Mouse (Mus musculus): ENCODE measurements at regions not wholly inside any gene's neighbourhood (a gene's known extent, or its start where the extent isn't known, plus 50 kb on each side); places are given as distances from the start of the nearest gene placed in this dataset.

DNA sequence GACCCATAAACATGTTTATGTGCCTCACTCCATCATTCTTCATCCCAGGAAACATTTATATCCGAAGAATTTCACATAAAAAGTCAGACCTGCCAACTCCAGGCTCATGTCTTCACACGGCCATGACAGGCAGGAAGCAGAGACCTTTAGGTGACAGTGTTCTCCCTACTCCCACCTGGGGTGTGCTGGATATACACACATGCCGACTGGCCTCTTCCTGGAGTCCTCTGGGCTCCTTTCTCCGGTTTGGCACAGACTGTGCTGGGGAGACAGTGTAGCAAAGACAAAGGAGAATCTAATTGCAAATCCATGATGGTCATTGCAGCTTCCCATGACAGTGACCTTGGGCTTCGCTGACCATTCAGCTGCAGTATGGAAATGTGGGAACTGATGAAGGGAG lies 480.1 kb downstream of the Rnf144a start:
- no peak for DNase-seq
- intact Hi-C loops (cut with DNase I): no loop called here

DNA sequence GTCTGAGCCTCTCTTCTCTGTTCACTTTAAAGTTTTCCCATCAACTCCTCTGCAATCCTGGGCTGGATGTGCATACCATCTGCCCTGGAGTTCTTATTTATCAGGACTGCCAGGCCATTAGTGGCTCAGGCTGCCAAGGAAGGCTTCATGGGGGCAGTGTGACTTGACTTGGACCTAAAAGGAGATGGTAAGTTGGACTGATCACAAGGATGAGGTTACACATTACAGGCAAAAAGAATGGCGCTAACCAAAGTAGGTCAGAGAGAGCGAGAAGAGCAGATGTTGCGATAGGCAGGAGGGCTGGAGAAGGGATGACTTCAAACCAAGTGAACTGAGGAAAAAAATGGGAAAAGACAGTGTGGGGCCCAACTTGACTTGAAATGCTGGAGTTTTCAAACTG lies 480.5 kb downstream of the Rnf144a start:
- intact Hi-C loops (cut with DNase I): no loop called here
- no peak for DNase-seq

- intact Hi-C loops (cut with DNase I): no loop called here
- DNase-seq: no peak
These were observed 488.7 kb downstream of the Rnf144a start for GRCm38 (mm10) chr12:25926367-25926766.

DNA sequence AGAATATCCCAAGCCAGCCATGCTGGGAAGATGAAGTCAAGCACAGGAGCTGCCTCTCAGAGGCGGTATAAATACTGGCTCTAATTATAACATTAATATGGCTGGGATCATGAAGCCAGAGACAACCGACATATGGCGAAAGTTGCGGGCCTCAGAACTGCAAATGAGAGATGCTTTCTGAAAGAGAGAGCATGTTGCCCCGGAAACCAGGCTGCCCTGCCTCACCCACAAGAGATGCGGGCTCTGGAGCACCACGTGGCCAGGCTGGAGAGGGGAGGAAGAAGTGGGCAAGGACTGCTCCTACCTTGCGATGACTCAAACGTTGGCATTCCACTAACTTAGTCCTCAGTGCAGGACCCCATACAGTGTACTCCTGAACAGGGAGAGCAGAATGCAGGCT lies 490.5 kb downstream of the Rnf144a start:
- DNase-seq: no peak
- intact Hi-C loops (cut with DNase I): no loop called here

DNA sequence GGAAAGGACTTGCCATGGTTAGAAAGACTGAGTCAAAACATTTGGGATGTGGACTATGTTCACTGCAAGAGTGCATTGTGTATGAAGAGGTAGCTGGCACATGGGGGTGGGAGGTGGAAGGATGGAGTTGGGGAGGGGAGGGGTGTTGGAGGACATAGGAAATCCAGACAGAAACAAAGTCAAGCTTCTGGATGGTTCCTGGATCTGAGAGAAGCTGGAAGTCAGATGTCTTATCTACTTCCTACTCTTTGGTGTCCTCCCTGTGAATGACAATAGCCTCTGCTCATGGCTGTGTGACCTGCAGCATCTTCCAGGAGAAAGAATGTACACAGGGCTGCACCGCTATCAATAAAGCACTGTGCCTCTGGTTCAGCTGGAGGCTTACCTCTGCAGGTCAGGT lies 491.3 kb downstream of the Rnf144a start:
- DNase-seq: no peak
- intact Hi-C loops (cut with DNase I): no loop called here

DNA sequence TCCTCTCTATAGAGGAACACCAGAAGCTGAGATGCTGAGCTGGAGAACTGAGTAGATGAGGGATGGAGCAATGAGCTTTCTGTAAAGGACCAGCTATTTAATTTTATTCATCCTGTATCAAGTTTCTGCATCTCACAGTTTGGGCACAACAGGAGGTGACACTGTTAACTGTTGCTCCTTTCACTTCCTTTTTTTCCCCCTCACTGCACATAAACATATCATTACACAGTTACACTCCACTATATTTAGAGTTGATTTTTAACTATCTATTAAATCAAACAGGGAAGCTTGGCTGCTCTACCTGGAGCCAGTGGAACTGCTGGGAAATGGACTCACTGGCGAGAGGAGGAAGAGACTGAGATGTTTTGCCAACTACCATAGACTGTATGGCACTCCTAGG lies 509.4 kb downstream of the Rnf144a start:
- DNase-seq: no peak
- intact Hi-C loops (cut with DNase I): no loop called here

- DNase-seq: no peak
- intact Hi-C loops (cut with DNase I): no loop called here
These were observed 518.5 kb downstream of the Rnf144a start for GRCm38 (mm10) chr12:25896543-25896942.

DNA sequence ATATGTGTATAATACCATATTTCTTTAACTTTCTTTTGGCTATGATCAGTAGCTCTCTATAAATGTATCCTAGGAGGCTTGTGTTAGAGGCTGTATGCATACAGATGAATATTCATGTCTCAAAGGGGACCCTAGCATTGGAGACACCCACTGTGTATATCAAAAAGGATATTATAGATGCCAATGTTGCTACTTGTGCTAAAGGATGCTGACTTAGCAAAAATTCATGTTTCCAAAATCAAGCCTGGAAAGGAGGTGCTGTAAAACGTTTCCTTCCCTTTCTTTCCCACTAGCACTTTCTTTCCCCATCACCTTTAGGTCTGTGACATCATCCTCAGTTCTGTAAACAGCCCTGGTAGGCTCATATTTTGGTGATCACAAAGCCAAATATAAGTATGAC lies 519.4 kb downstream of the Rnf144a start:
- intact Hi-C loops (cut with DNase I): no loop called here
- no peak for DNase-seq

DNA sequence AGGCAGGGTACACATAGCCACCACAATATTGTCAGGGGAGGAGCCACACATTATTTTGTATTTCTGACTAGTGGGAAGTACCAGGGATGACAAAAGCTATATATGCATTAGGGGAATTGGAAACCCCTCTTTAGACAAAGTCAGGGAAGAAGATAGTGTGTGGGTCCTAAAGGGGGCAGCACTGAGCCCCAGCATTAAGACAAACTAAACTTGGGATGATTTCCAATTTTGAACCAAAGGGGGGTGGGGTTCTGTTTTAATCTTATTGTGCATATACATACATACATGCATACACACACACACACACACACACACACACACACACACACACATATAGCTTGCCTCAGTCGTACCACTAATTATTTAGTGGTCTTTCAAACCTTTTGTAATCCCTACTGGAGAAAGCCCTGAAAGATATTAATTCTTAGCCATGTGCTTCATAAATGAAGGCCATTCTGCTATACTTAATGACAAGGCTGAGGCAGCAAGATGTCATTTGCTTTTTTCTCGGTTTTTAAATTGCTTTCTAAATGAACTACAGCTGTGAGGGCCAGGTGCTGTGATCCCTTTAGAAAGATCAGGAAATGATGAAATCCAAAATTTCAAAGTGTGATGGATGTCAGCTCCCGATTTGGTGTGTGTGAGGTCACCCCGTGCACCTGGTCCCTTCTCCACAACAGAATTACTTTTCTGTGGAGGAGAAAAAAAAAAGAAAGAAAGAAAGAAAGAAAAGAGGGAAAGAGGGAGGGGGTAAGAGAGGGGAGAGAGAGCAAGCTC lies 523.5 kb downstream of the Rnf144a start:
- intact Hi-C loops (cut with DNase I): no loop called here

DNA sequence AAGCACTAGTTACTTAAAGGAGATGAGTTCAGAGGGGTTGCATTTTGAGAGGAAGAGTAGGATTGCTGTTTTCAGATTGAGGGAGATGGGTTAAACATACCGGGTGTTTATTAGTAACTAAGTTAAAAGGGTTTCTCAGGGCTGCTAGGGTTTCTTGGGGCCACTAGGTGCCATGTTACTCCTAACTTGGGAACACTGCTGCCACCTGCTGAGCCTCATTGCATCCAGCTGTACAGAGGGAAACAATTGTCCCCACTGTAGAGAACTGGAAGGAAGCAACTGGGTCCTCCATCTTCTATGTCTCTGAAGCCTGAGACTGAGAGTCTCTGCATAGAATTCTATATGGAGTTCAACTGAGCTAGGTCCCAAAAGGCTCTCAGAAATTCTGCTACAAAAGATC lies 524.3 kb downstream of the Rnf144a start:
- DNase-seq: no peak
- intact Hi-C loops (cut with DNase I): no loop called here

More for the DNA sequence above, 523.5 kb downstream of the Rnf144a start:
- DNase-seq: no peak

- no peak for DNase-seq
- intact Hi-C loops (cut with DNase I): no loop called here
These were observed 531.3 kb downstream of the Rnf144a start for GRCm38 (mm10) chr12:25883771-25884171.

DNA sequence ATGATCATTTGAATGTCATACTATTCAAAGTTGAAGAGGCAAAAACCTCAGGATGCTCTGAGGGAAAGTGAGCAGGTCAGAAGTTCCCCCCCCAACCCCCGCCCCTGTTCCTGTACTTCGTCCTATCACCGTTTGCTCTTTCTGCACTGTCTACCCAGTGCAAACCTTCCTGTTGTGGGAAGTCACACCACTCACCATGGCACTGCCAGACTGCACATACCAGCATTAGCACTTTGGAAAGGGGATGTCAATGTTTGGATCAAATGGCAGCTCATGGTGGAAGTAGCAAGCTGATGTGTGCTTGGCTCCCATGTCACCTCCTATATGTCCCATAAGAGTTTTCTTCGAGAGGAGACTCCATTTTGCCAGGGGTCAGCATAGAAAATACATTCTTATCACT lies 543.2 kb downstream of the Rnf144a start:
- no peak for DNase-seq
- intact Hi-C loops (cut with DNase I): no loop called here

DNA sequence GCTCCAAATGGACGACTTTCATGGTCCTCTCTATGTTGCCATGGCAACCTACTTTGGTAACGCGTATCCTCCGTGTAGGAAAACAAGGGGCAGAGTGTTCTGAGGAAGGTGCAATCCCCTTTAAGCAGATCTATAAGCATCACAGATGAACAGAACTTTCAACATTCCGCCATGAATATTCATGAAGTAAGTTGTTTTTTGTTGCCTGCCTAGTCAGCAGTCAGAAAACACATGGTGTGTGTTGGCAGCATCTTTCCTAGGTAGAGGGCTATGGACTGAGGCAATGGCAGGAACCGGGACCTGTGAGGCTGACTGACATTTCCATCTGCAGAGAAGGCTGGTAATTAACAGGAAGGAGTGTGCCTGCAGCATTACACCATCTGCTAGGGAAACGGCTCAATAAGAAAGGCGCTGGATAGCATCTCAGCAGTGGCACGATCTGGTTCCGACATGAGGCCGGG lies 544.0 kb downstream of the Rnf144a start:
- intact Hi-C loops (cut with DNase I): no loop called here
- no peak for DNase-seq

- intact Hi-C loops (cut with DNase I): loop anchor here (10.0 kb wide), 3 partner anchors 205 to 775 kb away; partner anchors contain the start of gene Id2
These were observed 545.2 kb downstream of the Rnf144a start for GRCm38 (mm10) chr12:25869846-25870245.

DNA sequence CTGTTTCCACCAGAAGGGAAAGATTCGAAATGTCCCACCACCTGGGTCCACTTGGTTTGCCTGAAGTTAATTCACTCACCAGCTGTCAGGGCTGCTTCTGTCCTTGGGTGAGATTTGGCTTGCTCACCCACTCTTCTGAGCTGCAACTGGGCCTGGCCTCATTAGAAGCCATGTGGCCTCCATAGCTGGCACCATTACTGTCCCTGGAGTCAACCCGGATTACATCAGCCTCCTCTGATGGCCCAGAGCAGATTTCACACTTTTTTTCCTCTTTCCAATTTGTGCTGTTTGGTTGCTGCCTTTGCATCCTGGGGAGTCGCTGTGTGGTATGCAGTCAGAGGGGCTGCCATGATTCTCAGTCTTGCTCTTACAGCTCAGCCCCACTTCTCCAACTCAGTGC lies 550.0 kb downstream of the Rnf144a start:
- intact Hi-C loops (cut with DNase I): loop anchor here (10.0 kb wide), 3 partner anchors 210 to 770 kb away; partner anchors contain the start of gene Id2
- peak; percentile 5 to 17 for DNase-seq

More at GRCm38 (mm10) chr12:25869846-25870245, 545.2 kb downstream of the Rnf144a start:
- no peak for DNase-seq

GRCm38 (mm10) chr12:25864113-25864852 lies 550.8 kb downstream of the Rnf144a start:
- peak in 1 of 2 experiments; percentile 5 for DNase-seq

DNA sequence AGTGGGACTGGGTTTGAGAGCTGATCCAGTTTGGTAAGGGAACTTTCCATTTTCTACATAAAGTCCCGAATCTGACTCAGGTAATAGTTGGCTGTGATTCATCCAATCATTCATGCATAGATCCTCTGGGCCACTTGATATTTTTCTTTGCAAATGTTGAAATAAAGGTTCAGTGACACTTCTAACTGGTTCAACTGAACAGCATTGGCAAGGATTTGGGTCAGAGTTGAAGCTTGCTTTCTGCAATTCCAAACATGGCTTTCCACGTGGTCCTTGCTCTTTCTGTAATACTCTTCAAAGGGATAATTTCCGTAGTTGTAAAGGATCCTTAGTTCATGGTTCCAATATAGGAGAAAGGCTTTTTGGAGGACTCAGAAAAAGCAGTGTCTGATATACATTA lies 554.0 kb downstream of the Rnf144a start:
- intact Hi-C loops (cut with DNase I): loop anchor here (5.0 to 10.0 kb wide), 4 partner anchors 214 to 766 kb away; partner anchors contain the start of gene Id2
- DNase-seq: no peak

More at GRCm38 (mm10) chr12:25864113-25864852, 550.8 kb downstream of the Rnf144a start:
- intact Hi-C loops (cut with DNase I): loop anchor here (5.0 to 10.0 kb wide), 4 partner anchors 211 to 769 kb away; partner anchors contain the start of gene Id2

DNA sequence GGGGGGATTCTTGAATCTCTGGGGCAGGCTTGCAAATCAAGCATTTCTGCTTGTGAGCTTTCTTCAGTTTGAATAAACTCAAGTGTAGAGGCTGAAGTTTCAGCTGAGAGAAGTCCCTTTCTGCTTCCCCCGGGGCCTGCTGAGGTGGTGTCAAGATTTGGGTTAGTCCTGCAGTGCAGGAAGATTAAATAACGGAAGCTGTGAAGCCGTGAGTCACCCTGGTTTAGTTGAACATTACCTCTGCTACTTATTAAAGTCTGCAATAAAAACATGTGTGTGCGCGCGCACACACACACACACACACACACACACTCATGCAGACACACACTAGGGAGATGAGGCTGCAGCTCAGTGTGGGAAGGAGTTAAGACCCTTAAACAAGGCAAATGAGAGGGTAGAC lies 556.7 kb downstream of the Rnf144a start:
- no peak for DNase-seq
- intact Hi-C loops (cut with DNase I): no loop called here

DNA sequence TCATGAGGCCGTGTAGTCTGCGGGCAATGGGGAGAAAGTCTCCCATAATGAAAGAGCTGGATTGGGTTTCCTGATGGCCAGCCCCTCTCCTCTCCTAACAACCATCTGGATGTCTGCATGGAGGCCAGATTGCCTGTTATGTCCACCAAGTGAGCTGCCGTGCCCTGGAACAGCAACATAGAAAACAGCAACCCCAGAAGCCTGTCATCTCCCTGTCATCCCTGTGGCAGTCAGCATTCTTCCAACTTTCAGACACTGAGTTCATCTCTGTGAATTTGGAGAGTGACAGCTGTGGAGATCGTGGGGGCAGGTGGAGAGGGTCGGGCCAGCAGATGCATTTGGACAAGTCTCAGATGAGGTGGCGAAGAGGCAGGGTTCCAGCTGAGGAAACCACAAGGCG lies 585.0 kb downstream of the Rnf144a start:
- DNase-seq: no peak
- intact Hi-C loops (cut with DNase I): no loop called here

DNA sequence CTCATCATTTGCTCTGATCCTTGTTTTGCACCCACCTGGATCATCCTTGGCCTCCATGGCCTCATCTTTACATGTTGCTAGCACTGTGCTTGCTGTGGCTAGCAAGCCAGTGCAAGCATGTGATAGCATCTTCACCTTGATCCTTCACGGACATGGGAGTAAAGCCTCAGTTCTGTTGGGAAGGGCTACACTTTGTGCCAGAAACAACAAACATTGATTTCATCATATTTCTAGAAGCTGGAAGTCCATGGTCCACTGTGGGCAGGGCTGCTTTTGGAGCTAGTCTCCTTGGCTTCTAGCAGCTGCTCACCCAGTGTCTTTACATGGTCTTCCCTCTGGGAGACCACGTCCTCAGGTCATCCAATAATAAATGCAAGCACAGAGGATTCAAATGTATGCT lies 587.1 kb downstream of the Rnf144a start:
- no peak for DNase-seq
- intact Hi-C loops (cut with DNase I): no loop called here

DNA sequence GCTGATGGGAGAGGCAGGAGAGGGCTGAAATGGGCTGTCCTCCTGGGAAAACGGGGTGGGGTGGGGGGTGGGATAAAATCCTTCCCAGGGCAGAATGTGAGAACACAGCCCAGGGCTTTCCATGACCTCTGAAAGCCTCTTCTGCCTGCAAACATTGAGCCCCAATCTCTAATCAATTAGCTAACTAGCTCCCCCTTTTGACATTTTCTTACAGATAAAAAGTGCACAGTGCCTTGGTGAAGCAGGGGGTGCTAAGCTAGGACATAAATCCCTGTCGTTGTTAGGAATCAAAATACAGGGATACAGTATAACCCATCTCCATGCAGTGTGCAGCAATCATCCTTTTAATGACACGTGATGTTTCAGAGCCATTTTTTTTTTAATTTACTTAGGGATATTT lies 588.1 kb downstream of the Rnf144a start:
- intact Hi-C loops (cut with DNase I): no loop called here
- no peak for DNase-seq

- intact Hi-C loops (cut with DNase I): no loop called here
- DNase-seq: no peak
These were observed 588.6 kb downstream of the Rnf144a start for GRCm38 (mm10) chr12:25826451-25826850.
